Mouse (Mus musculus) urinary bladder, postnatal 14 days (tissue): ENCODE measurements around the gene Cyp3a41b.
"Not testable (repeated sequence)": the region's sequence is repeated elsewhere in the genome, so short reads cannot be mapped to it uniquely, and the experiment has no call there.

Experiments
- DNase-seq: peaks from one replicate; pipeline ENCODE4 v3.0.0; 2021; ENCODE audit warnings: low spot score

Cyp3a41b gene

DNA sequence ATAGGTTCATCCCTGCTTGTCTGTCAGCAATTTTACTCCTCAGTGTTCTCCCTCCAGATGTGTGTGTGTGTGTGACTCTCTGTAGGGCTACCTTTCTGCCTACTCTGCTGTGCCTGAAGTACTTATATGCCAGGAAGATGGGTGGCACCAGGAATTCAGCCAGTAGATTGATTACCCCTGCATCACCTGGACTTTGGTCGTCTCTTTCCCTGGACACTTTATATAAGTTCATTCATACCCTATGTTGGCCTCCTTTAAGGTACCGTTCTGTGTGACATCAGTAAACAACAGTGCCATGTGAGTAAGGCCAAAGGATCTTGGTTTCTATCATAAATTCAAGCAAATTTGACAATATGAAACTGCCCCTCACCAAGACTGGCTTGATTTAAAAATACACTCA is at the start of gene Cyp3a41b:
TSS of gene Cyp3a41b (minus strand) at position 101 of the 400 bp plus-strand sequence.
- DNase-seq: not testable (repeated sequence)

DNA sequence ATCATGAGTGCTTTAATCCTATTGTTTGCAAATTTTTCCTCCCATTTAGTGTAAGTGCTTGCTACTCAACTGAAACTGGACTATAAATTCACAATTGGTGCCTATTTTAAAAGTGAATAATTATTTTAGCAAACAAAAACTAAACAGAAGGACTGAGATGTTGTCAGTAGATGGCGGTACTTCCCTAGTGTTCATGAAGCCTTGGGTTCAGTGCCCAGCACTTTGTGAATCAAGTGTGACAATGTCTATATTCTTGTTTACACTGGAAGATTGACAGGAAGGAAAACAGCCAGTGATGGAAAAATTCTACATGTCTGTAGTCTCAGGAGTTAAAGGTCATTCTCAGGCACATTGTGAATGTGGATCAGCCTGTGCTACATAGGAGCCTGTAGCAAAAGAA is 47.8 kb upstream of the Cyp3a41b start:
- not testable (repeated sequence) for DNase-seq

GRCm38 (mm10) chr5:145604891-145605290 is 20.4 kb upstream of the Cyp3a41b start:
- not testable (repeated sequence) for DNase-seq

DNA sequence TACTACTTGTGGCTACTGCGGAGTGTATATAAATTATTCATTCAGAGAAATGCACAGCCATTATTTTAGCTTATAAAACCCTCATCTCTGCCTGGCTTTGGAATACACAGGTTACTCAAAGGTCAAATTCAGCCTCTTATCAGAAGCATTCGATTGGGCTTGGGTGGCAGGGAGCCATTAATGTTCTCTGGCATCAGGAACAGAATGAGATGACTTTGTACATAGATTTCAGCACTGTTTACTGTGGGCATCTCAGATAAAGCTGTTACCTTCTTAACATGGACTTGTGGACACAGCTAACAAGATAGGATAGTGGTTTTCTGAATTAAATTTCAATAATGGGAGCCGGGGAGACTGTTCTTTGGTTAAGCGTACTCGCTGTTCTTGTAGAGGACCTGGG is 13.3 kb upstream of the Cyp3a41b start:
- DNase-seq: not testable (repeated sequence)

- not testable (repeated sequence) for DNase-seq
Observed at GRCm38 (mm10) chr5:145577321-145577720, 7.2 kb downstream of the Cyp3a41b start.

DNA sequence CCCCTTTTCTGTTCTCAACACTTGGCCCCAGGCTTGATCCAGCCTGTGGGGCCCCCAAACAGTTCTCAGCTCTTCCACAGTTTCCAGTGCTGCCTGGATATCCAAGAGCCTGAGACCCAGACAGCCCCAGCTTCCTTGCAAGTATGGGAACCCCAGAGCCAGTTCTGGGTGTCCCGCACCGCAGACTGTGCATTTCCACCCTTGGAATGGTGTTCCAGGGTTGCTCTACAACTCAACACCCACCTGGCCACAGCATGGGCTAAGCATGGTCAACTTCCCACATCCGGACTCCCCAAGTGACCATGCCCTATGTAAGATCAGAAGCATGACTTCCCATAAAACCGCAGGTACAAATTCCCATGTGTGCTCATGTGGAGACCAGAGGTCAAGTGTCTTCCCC is 8.9 kb downstream of the Cyp3a41b start:
- DNase-seq: not testable (repeated sequence)

GRCm38 (mm10) chr5:145571922-145572321 is 12.6 kb downstream of the Cyp3a41b start:
- not testable (repeated sequence) for DNase-seq
